Mouse (Mus musculus) heart, embryonic 10.5 days (tissue): ENCODE data around the gene Dnajc1. TPM values are rescaled to one million over a fixed set of nuclear protein-coding genes. Genes with fewer than 3 reads are reported as not detected.

Experiments used
- DNase-seq: peaks from one replicate; pipeline ENCODE4 v3.0.0-alpha.2; 2017; ENCODE audit warnings: low spot score
- H3K27ac ChIP-seq: fragments of 300-500 bp; sonication (generic); 2 replicates; pipeline ENCODE4 v1.5.1; 2016; ENCODE audit warnings: mild to moderate bottlenecking
- H3K27me3 ChIP-seq: fragments of 300-500 bp; sonication (generic); 2 replicates; pipeline ENCODE4 v1.6.1; 2016; ENCODE audit warnings: mild to moderate bottlenecking; ENCODE audit not compliant: poor library complexity, insufficient read depth, severe bottlenecking
- H3K36me3 ChIP-seq: fragments of 300-500 bp; sonication (generic); 2 replicates; pipeline ENCODE4 v1.6.1; 2016; ENCODE audit warnings: mild to moderate bottlenecking, moderate library complexity
- H3K4me1 ChIP-seq: fragments of 300-500 bp; sonication (generic); 2 replicates; pipeline ENCODE4 v1.6.1; 2016; ENCODE audit warnings: mild to moderate bottlenecking
- H3K4me3 ChIP-seq: fragments of 300-500 bp; sonication (generic); 2 replicates; pipeline ENCODE4 v1.5.1; 2016; ENCODE audit warnings: mild to moderate bottlenecking, moderate library complexity
- H3K9me3 ChIP-seq: fragments of 300-500 bp; sonication (generic); 2 replicates; pipeline ENCODE4 v1.6.1; 2016; ENCODE audit warnings: mild to moderate bottlenecking, moderate library complexity
- WGBS: fragments of 180-500 bp; shearing (Covaris S2); methylation state at CpG from one replicate; pipeline ENCODE4 v1.1.7; 2016; 5-methylcytosine and 5-hydroxymethylcytosine counted together
- polyA plus RNA-seq: library from polyadenylated mRNA; unstranded; fragments of >200 nt; fragmentation: Nextera tagmentation; extraction: Ambion mirVana; gene quantifications from 2 replicates; pipeline ENCODE4 v1.2.1, GENCODE M21; 2016

Gene Dnajc1
- polyA plus RNA-seq, 1 experiment from 2014 or later = 24.0 TPM

- no peak overlapping the region for H3K27ac ChIP-seq
- H3K27me3 ChIP-seq = no peaks in the 10 kb centered on the region
- DNase-seq = no peak
- peaks cover 8% of the 10 kb centered on the region for H3K36me3 ChIP-seq
- no peaks in the 10 kb centered on the region for H3K4me1 ChIP-seq
- WGBS = 93% methylated on average over 2 of the region's 2 CpGs
- no peak overlapping the region for H3K4me3 ChIP-seq
- H3K9me3 ChIP-seq = peaks cover 7% of the 10 kb centered on the region
These were observed 40.0 kb downstream of the Dnajc1 start for GRCm38 (mm10) chr2:18352620-18353019.

DNA sequence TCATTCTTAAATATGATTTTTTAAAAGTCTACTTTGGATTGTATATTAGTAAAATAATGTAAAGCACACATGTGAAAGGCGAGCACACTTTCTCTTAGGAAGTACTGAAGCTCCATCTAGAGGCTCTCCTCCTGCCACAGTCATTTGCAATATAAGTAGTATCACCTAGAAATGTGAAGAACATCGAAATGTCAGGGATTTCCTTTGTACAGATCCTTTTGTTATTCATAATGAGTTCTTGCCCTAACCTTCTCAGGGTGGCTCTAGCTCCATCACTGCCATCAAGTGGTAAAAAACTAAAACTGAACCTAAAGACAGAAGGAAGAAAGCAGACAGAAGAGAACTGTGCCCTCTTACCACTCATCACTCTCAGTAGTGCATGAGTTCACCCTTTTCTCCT lies 49.2 kb downstream of the Dnajc1 start:
- Histone ChIP-seq H3K4me1 (no peaks in the 10 kb centered on the region), H3K9me3 (no peaks in the 10 kb centered on the region), H3K27ac (no peak overlapping the region), H3K4me3 (no peak overlapping the region), H3K27me3 (no peaks in the 10 kb centered on the region), H3K36me3 (no peaks in the 10 kb centered on the region)
- WGBS = 69% methylated on average over 2 of the region's 2 CpGs
- DNase-seq = no peak

DNA sequence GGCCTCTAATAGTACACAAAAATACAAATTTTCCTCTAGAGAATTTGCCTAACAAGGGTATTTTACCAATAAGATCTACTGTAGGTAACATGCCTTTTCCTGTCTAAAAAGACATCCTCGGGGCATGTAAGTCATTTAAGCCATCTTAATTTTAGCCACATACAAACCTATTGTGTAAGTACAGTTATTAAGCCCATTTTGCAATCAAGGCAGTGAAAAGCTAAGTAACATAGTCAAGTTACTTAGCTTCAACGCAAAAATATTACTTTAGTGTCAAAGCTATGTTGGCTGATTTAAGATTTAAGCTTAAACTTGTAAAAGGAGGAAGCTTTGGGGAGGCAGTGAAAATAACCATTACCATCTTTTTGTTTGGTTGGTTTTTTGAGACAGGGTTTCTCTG lies 74.0 kb downstream of the Dnajc1 start:
- no peak overlapping the region for H3K27ac ChIP-seq
- H3K4me3 ChIP-seq = no peak overlapping the region
- 91% methylated on average over 2 of the region's 2 CpGs for WGBS
- H3K4me1 ChIP-seq = peaks cover 4% of the 10 kb centered on the region; the same call in 1 of the 2 replicates
- no peaks in the 10 kb centered on the region for H3K9me3 ChIP-seq
- no peaks in the 10 kb centered on the region for H3K27me3 ChIP-seq
- DNase-seq = no peak
- H3K36me3 ChIP-seq = peaks cover 12% of the 10 kb centered on the region; the same call in 1 of the 2 replicates

GRCm38 (mm10) chr2:18317503-18318281 lies 74.9 kb downstream of the Dnajc1 start:
- H3K27ac ChIP-seq = no peak overlapping the region
- no peaks in the 10 kb centered on the region for H3K27me3 ChIP-seq
- peaks cover 4% of the 10 kb centered on the region; the same call in 1 of the 2 replicates for H3K4me1 ChIP-seq
- no peaks in the 10 kb centered on the region for H3K9me3 ChIP-seq
- no peak for DNase-seq
- peaks cover 10% of the 10 kb centered on the region; the same call in 1 of the 2 replicates for H3K36me3 ChIP-seq
- no peak overlapping the region for H3K4me3 ChIP-seq
- WGBS = 79% methylated on average over 7 of the region's 7 CpGs

DNA sequence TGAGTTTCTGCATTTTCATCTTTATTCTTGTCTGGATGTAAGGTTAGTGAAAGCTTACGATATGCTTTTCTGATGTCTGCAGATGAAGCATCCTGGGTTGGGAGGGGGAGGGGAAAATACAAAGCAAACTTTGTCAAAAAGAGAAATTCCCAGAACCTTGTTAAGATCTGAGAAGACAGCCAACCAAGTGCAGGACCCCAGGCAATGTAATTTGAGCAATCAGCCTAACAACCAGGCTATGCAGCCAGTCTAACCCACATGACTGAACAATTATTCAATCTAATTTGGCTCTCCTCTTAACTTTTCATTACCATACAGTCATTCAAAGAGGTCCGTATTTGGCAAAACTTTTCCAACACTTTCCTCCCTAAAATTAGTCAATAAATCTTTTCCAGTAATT lies 75.7 kb downstream of the Dnajc1 start:
- Histone ChIP-seq H3K27ac (no peak overlapping the region), H3K27me3 (no peaks in the 10 kb centered on the region), H3K4me3 (no peak overlapping the region), H3K9me3 (no peaks in the 10 kb centered on the region), H3K36me3 (peaks cover 3% of the 10 kb centered on the region; the same call in 1 of the 2 replicates), H3K4me1 (peaks cover 4% of the 10 kb centered on the region; the same call in 1 of the 2 replicates)
- 77% methylated on average over 2 of the region's 2 CpGs for WGBS
- DNase-seq = no peak

DNA sequence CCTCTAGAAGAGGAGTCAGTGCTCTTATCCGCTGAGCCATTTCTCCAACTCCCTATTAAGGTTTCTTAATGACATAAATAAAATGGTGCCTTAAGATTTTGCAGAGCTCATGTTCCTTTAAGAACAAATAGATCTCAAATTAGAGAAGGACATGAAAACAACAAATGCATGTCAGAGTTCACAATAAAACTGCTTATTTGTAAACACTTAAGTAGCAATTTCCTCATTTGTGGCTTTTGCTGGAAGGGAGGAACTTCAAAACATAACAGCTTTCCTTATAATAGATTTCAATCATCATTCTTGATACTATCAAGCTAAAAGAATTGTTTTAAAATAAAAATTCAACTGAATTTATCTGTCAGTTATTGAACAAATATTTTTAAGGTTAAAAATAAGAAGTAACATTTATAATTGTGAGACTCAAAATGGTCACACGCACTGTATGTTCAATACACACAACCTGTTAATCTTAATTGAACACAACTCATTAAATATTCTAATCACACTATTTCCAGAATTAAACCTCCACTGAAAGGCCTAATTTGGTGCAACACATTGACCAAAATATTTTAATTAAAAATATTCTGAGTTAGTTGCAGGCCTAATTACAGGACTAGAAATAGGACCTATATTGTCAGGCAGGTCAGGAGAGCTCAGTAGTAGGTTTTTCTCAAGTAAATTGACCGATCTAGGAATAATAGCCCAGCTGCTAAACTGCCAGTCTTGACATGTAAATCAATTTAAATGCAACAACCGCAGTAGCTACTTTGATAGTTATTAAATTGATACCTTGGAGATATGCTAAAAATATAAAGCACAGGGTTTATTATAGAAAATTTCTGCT lies 82.1 kb downstream of the Dnajc1 start:
- Histone ChIP-seq H3K27ac (no peak overlapping the region), H3K4me3 (no peak overlapping the region), H3K27me3 (no peaks in the 10 kb centered on the region), H3K4me1 (peaks cover 4% of the 10 kb centered on the region; the same call in 1 of the 2 replicates), H3K9me3 (no peaks in the 10 kb centered on the region), H3K36me3 (no peaks in the 10 kb centered on the region)
- 89% methylated on average over 4 of the region's 4 CpGs for WGBS
- no peak for DNase-seq

GRCm38 (mm10) chr2:18307440-18308305 lies 85.0 kb downstream of the Dnajc1 start:
- H3K27me3 ChIP-seq = no peaks in the 10 kb centered on the region
- no peaks in the 10 kb centered on the region for H3K4me1 ChIP-seq
- WGBS = 87% methylated on average over 7 of the region's 7 CpGs
- no peak for DNase-seq
- H3K27ac ChIP-seq = no peak overlapping the region
- no peaks in the 10 kb centered on the region for H3K9me3 ChIP-seq
- no peaks in the 10 kb centered on the region for H3K36me3 ChIP-seq
- H3K4me3 ChIP-seq = no peak overlapping the region

GRCm38 (mm10) chr2:18300949-18301348 lies 91.7 kb downstream of the Dnajc1 start:
- Histone ChIP-seq H3K27me3 (no peaks in the 10 kb centered on the region), H3K9me3 (no peaks in the 10 kb centered on the region)
- 74% methylated on average over 3 of the region's 3 CpGs for WGBS

DNA sequence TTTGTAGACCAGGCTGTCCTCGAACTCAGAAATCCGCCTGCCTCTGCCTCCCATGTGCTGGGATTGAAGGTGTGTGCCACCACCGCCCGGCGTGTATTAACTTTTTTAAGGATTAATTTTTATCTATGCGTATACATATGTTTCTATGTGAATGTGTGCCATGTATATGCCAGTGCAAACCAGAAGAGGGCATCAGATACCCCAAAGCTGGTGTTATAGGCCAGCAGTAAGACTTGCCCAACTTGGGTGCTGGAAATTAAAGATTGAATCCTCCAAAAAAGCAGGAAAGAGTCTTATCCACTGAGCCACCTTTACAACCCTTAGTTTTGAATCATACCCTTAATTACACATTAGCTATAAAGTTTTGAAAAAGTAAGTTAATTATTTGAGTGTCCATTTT lies 107.5 kb downstream of the Dnajc1 start:
- 93% methylated on average over 6 of the region's 6 CpGs for WGBS
- no peak for DNase-seq
- no peaks in the 10 kb centered on the region for H3K4me1 ChIP-seq
- H3K4me3 ChIP-seq = no peak overlapping the region
- no peaks in the 10 kb centered on the region for H3K9me3 ChIP-seq
- no peaks in the 10 kb centered on the region for H3K27me3 ChIP-seq
- H3K36me3 ChIP-seq = peaks cover 13% of the 10 kb centered on the region
- H3K27ac ChIP-seq = no peak overlapping the region

More at GRCm38 (mm10) chr2:18300949-18301348, 91.7 kb downstream of the Dnajc1 start:
- no peak for DNase-seq
- H3K36me3 ChIP-seq = peaks cover 20% of the 10 kb centered on the region
- no peak overlapping the region for H3K27ac ChIP-seq
- no peak overlapping the region for H3K4me3 ChIP-seq
- H3K4me1 ChIP-seq = no peaks in the 10 kb centered on the region

DNA sequence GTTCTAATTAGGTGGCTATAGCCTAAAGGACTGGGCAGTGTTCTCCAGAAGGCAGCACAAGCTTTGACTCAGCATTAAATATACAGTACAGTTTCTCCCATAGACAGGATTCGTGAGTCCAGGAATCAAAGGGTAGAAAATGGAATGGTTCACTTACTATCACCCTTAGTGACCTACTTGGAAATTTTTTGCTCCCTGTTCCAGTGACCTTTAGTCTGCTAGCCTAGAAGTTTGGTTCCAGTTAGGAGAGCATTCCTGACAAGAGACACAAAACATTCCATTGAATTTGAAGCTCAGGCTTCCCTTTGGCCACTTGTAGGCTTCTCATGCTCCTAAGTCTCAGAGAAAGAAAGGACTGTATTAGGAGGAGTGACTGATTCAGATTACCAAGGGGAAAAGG lies 126.9 kb downstream of the Dnajc1 start:
- no peak for DNase-seq
- no peak overlapping the region for H3K4me3 ChIP-seq
- H3K36me3 ChIP-seq = no peaks in the 10 kb centered on the region; the same call in 1 of the 2 replicates
- WGBS = 83% methylated on average over 1 of the region's 1 CpGs
- H3K4me1 ChIP-seq = no peaks in the 10 kb centered on the region
- no peaks in the 10 kb centered on the region for H3K27me3 ChIP-seq
- H3K9me3 ChIP-seq = no peaks in the 10 kb centered on the region
- no peak overlapping the region for H3K27ac ChIP-seq

DNA sequence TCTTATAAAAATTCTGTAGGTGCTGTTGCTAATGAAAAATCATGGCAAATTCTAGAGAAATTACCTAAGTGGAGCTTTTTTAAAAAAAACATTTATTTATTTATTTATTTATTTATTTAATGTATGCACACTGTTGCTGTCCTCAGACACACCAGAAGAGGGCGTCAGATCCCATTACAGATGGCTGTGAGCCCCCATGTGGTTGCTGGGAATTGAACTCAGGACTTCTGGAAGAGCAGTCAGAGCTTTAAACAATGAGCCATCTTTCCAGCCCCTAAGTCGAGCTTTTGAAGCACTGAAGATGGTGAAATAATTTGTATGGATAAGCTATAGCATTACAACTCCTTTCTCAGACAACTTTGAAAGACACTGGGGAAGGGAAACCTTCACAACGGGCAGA lies 128.1 kb downstream of the Dnajc1 start:
- WGBS = 79% methylated on average over 3 of the region's 3 CpGs
- no peak for DNase-seq
- Histone ChIP-seq H3K27me3 (no peaks in the 10 kb centered on the region), H3K4me1 (no peaks in the 10 kb centered on the region), H3K27ac (no peak overlapping the region), H3K36me3 (no peaks in the 10 kb centered on the region; the same call in 1 of the 2 replicates), H3K4me3 (no peak overlapping the region), H3K9me3 (no peaks in the 10 kb centered on the region)

GRCm38 (mm10) chr2:18262298-18262697 lies 130.3 kb downstream of the Dnajc1 start:
- H3K36me3 ChIP-seq = no peaks in the 10 kb centered on the region

More at GRCm38 (mm10) chr2:18262298-18262697, 130.3 kb downstream of the Dnajc1 start:
- 16% methylated on average over 1 of the region's 1 CpGs for WGBS
- no peak for DNase-seq
- Histone ChIP-seq H3K27ac (no peak overlapping the region), H3K27me3 (no peaks in the 10 kb centered on the region), H3K4me1 (no peaks in the 10 kb centered on the region), H3K4me3 (no peak overlapping the region), H3K9me3 (no peaks in the 10 kb centered on the region)
